Mouse (Mus musculus) large intestine, adult 2 months (tissue): Measurements from ENCODE around the gene Gm21983. TPM values are rescaled to one million over a fixed set of nuclear protein-coding genes. Genes with fewer than 3 reads are reported as not detected.

Source experiments
- DNase-seq: peaks from one replicate; pipeline ENCODE4 v3.0.0-alpha.2; 2012; ENCODE audit warnings: low read depth, low spot score
- WGBS: fragments of 180-500 bp; shearing (Covaris S2); methylation state at CpG from one replicate; pipeline ENCODE4 v1.1.7; 2018; 5-methylcytosine and 5-hydroxymethylcytosine counted together
- polyA plus RNA-seq: library from polyadenylated mRNA; depleted of rRNA; stranded (reverse); fragments of >200 nt; gene quantifications from 2 replicates; pipeline ENCODE4 v1.2.3, GENCODE M21; 2012

Gene Gm21983
- polyA plus RNA-seq, 1 experiment: not detected

DNA sequence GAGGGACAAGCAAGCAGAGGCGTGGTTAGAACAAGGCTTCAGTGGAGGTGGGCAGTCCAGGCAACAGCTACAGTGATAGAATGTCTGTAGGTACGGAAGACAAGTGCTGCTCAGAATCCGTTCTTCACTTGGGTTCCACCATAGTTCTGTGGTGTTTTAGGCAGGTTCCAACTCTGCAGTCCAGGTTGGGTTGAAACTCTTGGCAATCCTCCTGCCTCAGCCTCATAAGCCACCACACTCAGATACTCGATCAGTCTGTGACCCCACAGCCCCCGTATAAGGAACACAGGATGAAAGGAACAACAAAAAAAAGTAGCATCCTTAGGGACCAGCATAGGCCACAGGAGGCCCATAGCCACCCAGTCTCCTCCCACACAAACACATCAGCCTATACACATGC, 11.5 kb upstream of the Gm21983 start:
- WGBS: 93% methylated on average over 5 of the region's 5 CpGs

DNA sequence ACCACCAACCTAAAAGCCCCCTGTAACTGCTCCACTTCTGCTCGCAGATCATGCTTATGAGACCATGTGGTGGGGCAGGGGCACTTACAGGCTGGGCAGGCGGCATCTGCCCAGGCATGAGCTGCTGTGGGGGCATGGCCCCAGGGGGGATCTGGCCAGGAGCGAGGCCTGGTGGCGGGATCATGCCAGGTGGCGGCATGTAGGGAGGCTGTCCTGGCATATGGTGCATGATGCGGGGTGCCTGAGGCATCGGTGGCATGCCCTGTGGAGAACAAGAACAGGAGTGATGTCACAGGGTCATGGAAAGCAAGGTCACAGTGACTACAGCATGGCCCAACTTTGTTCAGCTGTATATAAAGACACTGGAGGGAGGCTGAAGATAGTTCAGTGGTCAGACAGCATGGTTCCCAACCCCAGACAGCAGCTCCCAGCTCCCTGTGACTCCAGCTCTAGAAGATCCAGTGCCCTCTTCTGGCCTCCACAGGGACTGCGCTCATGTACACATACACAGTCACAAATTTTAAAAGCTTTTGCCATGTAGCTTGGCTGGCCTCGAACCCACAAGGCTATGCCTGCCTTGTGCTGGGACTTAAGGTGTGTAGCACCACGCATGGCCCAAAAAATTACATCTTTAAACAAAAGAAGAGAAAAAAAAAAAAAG, 8.5 kb upstream of the Gm21983 start:
- WGBS: 97% methylated on average over 10 of the region's 10 CpGs
- DNase-seq: no peak

More for the DNA sequence above, 11.5 kb upstream of the Gm21983 start:
- DNase-seq: no peak

DNA sequence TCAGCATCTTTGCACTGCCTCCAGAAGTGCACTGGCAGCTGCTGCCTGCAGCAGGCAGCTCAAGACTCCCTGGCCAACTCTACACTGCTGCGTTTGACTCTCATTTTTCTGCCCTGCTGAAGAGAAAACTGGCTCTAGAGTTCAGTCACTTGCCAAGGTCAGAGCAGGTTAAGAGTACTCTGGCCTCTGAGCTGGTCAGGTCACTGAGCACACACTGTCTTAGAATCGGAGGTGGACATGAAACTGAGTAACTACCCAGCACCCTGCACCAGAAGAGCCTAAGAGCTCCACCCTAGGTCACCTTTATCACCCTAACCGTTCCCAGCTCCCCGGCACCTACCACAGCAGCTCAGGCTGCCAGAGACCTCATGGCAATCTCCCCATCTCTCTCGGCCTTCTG, 5.1 kb upstream of the Gm21983 start:
- WGBS: 85% methylated on average over 5 of the region's 5 CpGs
- no peak for DNase-seq

DNA sequence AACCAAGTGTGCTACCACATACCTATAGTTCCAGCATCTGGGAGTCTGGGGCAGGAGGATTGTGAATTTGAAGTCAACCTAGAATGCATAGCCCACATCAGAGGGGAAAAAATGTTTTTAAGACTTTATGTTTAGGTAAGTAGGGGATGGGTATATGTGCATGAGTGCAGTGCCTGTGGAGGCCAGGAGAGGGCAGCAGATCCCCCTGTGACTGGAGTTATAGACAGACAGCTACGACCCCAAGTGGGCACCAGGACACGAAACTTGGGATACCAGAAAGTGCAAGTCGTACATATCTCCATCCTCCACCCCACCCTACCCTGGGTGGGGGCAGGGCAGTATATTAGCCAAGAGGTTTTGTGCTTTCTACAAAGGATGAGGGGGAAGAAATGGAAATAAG, 4.1 kb upstream of the Gm21983 start:
- WGBS: 69% methylated on average over 3 of the region's 3 CpGs
- DNase-seq: no peak

DNA sequence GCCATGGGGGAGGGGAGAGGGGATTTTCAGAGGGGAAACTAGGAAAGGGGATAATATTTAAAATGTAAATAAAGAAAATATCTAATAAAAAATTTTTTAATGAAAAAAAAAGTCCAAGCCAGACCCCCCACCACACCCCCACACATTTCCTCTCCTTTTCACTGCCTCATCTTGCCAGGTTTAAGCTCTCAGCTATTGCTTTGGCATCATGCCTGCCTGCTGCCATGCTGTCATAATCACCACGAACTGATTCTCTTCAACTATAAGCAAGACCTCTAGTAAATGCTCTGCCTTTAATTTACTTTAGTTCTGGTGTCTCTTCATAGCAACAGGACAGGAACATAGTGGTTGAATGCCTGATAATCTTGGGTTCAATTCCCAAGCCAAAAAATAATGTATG, 1.6 kb upstream of the Gm21983 start:
- 29% methylated on average over 1 of the region's 1 CpGs for WGBS
- DNase-seq: no peak

DNA sequence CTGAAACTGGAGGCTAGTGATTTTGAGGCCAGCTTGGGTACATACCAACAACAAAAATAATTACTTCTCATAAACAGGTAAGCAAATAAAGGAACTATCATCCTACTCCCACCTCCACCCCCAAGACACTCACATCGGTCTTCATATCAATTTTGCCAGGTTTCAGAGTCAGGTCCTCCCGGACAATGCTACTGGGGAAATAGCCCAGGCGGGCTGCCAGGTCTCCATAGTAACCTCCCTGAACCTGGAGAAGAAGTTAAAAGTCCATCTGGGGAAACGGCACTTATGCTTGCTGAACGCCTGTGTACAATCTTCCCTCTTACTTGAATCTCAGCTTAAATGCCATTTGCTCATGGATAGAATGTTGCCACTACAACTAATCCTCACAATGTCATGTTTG, 850 bp downstream of the Gm21983 start:
- 20% methylated on average over 5 of the region's 5 CpGs for WGBS
- no peak for DNase-seq

DNA sequence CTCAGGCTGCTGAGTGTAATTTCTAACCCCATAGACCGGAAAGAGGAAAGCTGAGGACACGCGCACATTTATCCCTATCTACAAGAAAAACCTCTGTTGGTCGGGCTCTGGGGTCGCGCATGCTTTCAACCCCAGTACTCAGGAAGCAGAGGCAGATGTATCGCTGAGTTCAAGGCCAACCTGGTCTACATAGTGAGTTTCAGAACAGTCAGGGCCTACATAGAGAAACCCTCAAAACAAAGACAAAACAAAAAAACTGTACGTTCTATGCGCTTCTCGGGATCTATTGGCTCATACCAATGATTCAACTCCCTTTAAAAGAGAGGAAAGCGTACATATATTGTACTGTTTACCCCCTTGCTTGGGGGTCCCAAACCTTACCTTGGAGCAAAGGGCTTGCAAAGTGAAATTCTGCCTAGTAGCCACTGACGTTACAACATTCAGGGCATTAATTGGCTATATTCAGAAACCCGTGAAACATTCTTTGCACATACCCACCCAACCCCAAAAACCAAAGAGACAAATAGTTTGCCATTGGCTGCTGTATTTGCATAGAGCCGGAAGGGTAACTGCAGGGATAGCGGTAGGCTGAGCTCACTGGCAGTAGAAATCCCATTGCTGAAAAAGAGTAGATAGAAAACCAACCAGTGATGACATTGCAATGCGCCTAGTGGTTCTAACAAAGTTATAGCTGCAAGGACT, 1.5 kb downstream of the Gm21983 start:
- DNase-seq: no peak

DNA sequence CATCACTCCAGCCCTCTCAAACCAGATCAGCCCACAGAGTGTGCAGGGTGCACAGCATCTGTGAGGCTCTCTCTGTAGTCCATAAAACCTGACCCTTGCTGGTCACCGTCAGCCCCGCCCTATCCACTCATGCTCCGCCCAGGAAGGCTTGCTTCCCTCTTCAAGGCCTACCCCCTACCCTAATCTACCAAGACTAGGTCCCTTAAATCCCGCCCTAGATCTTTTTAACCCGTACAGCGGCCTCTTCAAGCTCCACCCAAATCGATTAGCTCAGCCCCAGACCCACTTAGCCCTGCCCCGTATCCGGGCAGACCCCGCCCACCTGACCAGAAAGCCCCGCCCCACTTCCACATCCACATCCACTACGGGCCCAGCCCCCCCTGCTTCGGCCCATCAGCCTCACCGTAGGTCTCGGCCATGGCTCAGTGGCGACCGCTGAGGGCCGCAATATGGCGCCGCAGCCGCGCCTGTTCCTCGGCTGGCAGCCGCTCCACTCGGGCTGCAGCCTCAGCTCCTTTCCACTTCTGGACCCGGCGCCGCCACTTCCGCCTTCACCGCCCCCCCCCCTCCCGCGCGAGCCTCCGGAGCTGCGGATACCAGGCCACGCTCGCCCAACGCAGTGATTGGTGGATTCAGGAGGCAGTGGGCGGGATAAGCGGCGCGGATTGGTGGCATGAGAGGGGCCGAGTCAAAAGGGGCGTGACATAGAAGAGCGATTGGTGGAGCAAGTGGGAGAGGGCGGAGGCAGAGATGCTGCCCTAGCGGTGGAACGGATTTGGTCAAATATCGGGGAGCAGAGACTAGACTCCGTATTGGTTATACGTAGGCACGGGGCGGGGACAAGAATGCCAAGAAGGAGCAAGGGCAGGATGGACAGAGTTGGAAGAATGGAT, 2.3 kb downstream of the Gm21983 start, which contains the start of gene Rab4b:
TSS of gene Rab4b (minus strand) at position 573 of the 893 bp plus-strand sequence.
- DNase-seq: peak; percentile 98

More for the DNA sequence above, 1.5 kb downstream of the Gm21983 start:
- 31% methylated on average over 16 of the region's 16 CpGs for WGBS

DNA sequence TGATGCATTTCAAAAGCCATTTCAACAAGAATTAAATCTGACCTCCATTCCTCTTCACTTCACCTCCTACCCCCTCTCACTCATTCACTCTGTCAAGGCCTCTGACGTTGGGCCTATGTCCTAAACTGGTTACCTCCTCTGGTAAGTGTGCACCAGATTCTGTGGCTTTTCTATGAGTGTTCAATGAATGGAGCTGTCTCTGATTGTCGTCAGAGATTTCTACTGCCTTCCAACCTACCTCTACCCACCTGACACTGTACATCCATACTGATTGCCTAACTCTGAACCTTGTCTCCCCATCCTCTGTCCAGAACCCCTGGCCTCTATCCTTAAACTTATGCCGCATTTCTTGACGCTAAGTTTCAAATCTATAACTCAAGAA, 3.0 kb downstream of the Gm21983 start:
- 15% methylated on average over 4 of the region's 4 CpGs for WGBS
- DNase-seq: no peak

More for the DNA sequence above, 2.3 kb downstream of the Gm21983 start, which contains the start of gene Rab4b:
- WGBS: under 1% methylated on average over 53 of the region's 53 CpGs

DNA sequence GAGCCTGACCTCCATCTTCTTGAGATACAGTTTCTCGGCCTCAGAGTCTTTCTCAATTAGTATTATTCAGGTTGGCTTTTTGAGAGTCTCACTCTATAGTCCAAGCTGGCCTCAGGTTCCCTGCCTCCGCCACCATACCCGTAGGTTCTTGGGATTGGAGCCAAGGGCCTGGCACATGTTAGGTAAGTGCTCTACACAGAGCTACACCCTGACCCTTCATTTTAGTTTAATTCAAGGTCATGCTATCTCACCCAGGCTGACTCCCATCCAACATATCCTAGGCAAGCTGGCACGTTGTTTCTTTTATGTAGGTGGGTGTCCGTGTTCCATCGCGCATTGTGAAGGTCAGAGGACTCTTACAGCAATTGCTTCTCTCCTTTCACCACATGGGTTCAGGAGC, 6.0 kb downstream of the Gm21983 start:
- WGBS: 86% methylated on average over 7 of the region's 7 CpGs
- DNase-seq: no peak

DNA sequence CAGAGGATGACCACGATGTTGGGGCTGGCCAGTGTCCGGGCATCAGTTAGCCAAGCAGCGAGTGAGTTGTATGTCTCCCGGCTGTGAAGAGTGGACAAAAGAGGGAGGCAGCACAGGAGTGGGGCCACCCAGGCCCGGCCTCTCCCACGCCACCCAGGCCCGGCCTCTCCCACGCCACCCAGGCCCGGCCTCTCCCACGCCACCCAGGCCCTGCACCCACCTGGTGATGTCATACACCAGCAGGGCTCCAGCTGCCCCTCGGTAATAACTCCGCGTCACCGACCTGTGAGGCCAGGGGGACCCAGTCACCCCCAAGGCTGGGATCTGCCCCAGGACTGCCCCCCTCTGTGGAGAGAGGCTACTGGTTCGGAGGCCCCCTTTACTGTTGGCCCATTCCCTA, 6.4 kb downstream of the Gm21983 start:
- no peak for DNase-seq
- WGBS: 92% methylated on average over 15 of the region's 15 CpGs

DNA sequence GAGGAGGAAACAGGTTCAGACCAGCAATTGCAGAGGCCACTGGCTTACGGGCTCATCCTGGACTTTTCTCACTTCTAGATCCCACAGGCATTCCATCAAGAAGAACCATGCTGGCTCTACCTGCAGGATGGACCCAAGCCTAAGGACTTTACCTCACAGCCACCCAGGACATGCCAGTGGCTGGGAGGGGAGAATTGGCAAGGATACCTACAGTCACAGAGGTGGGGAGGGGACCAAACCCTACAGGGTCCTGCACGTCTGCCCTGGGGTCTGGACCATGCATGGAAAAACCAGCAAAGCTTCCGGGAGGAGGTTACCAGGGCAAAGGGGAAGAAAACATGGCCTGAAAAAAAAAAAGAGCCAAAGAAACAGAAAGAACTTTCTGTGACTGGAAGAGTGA, 9.9 kb downstream of the Gm21983 start:
- DNase-seq: no peak
- 88% methylated on average over 3 of the region's 3 CpGs for WGBS

DNA sequence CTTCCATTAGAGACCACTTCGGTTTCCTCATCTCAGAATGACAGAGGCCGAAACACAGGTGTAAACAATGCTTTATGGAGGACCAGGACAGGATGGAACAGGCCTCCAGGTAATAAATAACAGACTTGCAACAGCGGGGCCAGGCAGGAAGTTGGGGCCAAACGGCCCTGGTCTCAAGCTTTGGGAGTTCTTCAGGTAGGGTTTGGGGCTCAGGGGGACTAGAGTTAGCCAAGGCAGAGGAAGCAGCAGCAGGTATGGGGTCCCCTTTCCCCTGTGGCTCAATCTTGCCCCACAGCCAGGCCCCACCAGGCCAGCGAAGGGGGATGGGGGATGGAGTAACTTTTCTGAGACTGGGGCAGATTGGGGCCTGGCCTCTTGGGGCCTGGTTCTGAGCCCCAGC, 12.5 kb downstream of the Gm21983 start:
- 68% methylated on average over 5 of the region's 5 CpGs for WGBS
- no peak for DNase-seq

DNA sequence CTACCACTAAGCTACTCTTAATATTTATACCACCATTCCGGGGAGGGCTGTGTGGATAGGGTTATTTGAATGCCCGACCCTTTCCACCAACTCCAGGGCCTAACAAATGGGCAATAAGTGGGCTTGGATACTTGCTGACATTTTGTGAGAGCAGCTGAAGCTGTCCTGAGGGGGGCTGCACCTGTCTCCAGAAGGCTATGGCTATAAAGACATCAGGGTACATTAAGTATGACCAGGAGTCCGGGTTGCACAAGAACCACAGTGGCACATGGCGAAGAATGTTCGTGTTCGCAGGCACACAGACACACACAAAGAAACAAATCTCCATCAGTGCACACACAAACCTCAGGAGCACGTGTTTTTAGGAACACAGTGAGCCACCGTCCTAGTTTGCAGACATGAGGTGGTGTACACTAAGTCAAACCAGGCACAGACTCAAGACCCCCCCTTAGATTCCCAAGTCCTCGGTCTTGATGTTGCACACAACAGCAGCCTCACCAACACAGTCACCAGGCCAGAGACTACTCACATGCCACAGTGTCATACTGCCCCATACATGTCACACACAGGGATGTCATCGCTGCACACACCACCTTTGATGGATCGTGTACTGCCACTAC, 13.3 kb downstream of the Gm21983 start:
- no peak for DNase-seq
- WGBS: 69% methylated on average over 11 of the region's 11 CpGs

DNA sequence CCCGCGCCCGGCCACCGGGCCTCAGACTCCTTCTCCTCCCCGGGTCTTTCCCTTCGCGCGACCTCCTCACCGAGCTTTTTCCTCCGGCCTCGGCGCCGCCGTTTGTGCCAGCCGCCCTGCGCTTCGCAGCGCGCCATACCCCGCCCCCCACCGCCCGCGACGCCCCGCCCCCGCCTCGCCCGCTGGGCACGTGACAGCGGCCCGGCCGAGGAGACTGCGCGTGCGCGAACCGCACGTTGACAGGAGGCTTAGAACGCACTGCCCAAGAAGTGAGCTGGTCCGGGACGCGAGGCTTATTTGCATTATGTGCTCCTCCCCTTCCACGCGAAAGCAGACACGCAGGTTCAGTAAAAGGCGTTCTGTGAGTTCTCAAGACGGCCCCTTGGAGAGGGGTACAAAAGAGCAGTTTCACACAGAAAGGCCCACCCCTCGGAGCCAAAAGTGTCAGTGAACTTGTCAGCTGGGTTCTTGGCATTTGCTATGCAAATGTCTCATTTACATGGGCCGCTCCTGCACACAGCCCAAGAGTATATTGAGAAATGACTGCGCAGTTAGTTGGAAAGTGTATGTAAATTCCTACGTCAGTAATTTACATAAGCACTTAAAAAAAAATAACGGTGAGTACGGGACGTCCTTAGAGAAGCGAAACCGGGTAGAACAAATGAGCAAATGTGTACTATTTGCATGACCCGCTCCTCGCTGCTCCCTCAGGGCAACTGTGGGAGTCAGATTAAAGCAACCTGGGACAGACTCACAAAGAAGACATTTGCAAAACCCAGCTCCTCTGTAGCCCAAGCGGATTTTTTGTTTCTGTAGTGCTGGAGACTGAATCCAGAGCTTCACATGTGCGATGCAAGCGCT, 14.0 kb downstream of the Gm21983 start, which contains the start of gene Egln2:
TSS of gene Egln2 (minus strand) at position 189 of the 861 bp plus-strand sequence.
- peak; percentile 83 for DNase-seq
- WGBS: 2% methylated on average over 61 of the region's 61 CpGs

DNA sequence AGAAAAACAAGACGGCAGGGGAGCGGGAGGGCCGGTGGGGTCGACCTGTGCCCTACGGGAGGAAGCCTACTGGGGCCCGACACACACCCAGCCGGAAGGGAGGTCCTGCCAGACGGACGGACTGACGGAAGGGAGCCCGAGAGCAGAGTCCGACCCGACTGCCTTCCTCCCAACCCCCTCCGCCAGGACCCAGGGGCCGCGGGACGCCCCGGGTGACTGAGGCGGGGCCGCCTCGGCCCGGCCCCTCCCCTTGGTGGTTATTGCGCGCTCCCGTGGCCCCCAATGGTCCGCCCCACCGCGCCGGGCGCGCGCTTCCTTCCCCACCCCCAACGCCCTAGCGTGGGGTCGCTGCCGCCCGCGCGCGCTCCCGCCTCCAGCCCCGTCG, 14.7 kb downstream of the Gm21983 start:
- no peak for DNase-seq
- 1% methylated on average over 43 of the region's 43 CpGs for WGBS

DNA sequence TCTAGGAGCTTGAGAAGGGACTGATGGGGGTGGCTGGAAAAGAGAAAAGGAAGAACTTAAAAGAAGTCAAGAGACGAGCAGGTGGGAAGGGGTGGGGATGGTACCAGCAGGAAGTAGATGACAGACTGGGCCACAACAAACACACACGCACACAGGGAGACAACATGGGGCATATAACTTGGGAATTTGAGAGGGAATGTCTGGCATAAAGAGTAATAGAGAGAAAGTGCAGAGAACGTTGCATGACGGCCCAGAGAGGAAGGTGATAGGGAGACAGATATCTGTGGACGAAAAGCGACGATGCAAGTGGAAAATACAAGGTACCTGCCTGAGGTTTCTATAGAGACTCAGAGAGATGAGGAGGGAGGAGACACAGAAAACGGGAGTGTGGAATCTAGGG, 15.2 kb downstream of the Gm21983 start:
- DNase-seq: no peak
- under 1% methylated on average over 8 of the region's 8 CpGs for WGBS

DNA sequence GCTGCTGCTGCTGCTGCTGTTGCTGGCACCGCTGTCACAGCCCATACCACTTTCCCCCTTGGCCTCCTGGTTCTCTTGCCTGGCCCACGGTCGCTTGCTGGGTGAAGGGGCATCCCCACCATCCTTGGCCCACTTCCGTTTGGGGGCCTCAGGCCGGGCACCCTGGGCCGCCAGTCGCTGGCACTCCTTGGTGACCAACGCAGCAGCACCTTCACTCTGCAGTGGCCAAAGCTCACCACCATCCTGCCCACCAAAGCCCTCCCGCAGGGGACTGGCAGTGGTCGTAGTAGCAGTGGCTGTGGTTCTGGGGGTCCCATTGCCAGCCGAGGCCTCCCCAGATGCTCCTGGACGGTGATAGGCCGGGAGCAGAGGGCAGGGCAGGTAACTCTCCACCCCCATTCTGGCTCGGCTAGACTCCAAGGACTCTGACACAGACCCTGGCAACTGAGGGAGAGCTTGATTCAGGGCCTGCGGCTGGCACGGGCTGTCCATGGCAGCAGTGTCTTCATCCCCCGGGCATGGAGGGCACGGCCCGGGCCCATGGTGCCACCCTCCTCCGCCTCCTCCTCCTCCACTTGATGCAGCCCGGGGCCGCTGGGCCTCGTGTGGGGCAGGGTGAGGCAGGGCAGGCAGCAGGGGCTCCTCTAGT, 15.8 kb downstream of the Gm21983 start:
- 48% methylated on average over 23 of the region's 23 CpGs for WGBS
- no peak for DNase-seq
